ENCODE assay signal across 34 mouse cellular contexts in the genomic region with DNA sequence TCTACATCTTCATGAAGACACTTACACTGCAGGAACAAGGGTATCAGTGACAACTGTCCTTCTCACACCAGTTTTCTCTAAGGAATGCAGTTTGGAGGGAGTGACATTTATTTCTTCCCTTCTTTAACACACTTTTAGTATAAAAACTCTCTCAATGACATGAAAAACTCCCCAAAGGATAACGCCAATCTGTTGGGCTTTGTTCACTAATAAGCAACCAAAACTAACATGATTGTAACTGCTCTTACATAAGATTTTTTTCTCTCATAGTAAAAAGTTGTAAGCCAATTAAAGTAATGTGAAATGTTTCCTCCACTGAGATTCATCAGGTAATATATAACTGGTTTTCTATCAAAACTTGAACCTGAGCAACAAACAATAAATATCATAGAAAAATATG. TPM values are rescaled to one million over a fixed set of nuclear protein-coding genes. Genes with fewer than 3 reads are reported as not detected.
"Had no signal": no experiment of that assay in that cellular context is flagged by ENCODE, and none has a peak within 500 bp of the region (broad histone marks: within the 10 kb centered on the region; RNA-seq: fewer than 3 reads in every experiment).

A gene (minus strand): TSS at position 101 of the 400 bp plus-strand sequence.

- H3K36me3 ChIP-seq: embryonic facial prominence, embryonic 10.5 days; embryonic facial prominence, embryonic 12.5 days; embryonic facial prominence, embryonic 13.5 days; embryonic facial prominence, embryonic 15.5 days; forebrain, embryonic 10.5 days; forebrain, embryonic 12.5 days; forebrain, embryonic 15.5 days had no signal

- H3K27ac ChIP-seq: embryonic facial prominence, embryonic 10.5 days; embryonic facial prominence, embryonic 12.5 days; embryonic facial prominence, embryonic 13.5 days; embryonic facial prominence, embryonic 15.5 days; forebrain, embryonic 10.5 days; forebrain, embryonic 12.5 days; forebrain, embryonic 13.5 days; forebrain, embryonic 15.5 days; gastrocnemius, adult 2 months; heart, adult 2 months had no signal

- H3K4me1 ChIP-seq: embryonic facial prominence, embryonic 10.5 days; embryonic facial prominence, embryonic 12.5 days; embryonic facial prominence, embryonic 13.5 days; embryonic facial prominence, embryonic 15.5 days; forebrain, embryonic 10.5 days; forebrain, embryonic 12.5 days; forebrain, embryonic 13.5 days; forebrain, embryonic 15.5 days had no signal

- ATAC-seq: forebrain, embryonic 13.5 days; forebrain, embryonic 14.5 days; forebrain, embryonic 15.5 days; forebrain, embryonic 16.5 days; forebrain, postnatal 0 days had no signal

- DNase-seq: cerebellum, adult 8-10 months; cerebellum, adult 9-10 months; cerebellum, adult 9-11 months; cerebellum, postnatal 10 days; cerebellum, postnatal 14 days; cerebellum, postnatal 25 days; cerebellum, postnatal 36 days; embryo, embryonic 11 days; forebrain, postnatal 0 days; gastrocnemius, adult 2 months; gastrocnemius, postnatal 10 days; gastrocnemius, postnatal 14 days; gastrocnemius, postnatal 25 days; gastrocnemius, postnatal 36 days; heart, adult 11 months; heart, adult 18-20 months; heart, adult 2 months had no signal

- H3K9me3 ChIP-seq: embryonic facial prominence, embryonic 10.5 days; embryonic facial prominence, embryonic 12.5 days; embryonic facial prominence, embryonic 13.5 days; embryonic facial prominence, embryonic 15.5 days; forebrain, embryonic 10.5 days; forebrain, embryonic 12.5 days; forebrain, embryonic 13.5 days; forebrain, embryonic 15.5 days had no signal

- H3K4me3 ChIP-seq: embryonic facial prominence, embryonic 10.5 days; embryonic facial prominence, embryonic 12.5 days; embryonic facial prominence, embryonic 13.5 days; embryonic facial prominence, embryonic 15.5 days; erythroblast, embryonic 14.5 days; forebrain, embryonic 10.5 days; forebrain, embryonic 12.5 days; forebrain, embryonic 13.5 days; forebrain, embryonic 15.5 days; gastrocnemius, adult 2 months; heart, adult 2 months had no signal

- H3K9ac ChIP-seq: embryonic facial prominence, embryonic 12.5 days; embryonic facial prominence, embryonic 13.5 days; embryonic facial prominence, embryonic 15.5 days; forebrain, embryonic 12.5 days; forebrain, embryonic 13.5 days; forebrain, embryonic 15.5 days; forebrain, postnatal 0 days had no signal

- H3K27me3 ChIP-seq: embryonic facial prominence, embryonic 12.5 days; embryonic facial prominence, embryonic 13.5 days; embryonic facial prominence, embryonic 15.5 days; forebrain, embryonic 12.5 days; forebrain, embryonic 13.5 days; forebrain, embryonic 15.5 days had no signal

- H3K4me2 ChIP-seq: embryonic facial prominence, embryonic 12.5 days; embryonic facial prominence, embryonic 13.5 days; embryonic facial prominence, embryonic 15.5 days; forebrain, embryonic 12.5 days; forebrain, embryonic 13.5 days; forebrain, embryonic 15.5 days had no signal

RNA-seq across cellular contexts. Expression of the gene that starts here (rescaled TPM):
- polyA plus RNA-seq: cortical plate, adult 2 months; embryonic facial prominence, embryonic 10.5 days; embryonic facial prominence, embryonic 11.5 days; embryonic facial prominence, embryonic 12.5 days; embryonic facial prominence, embryonic 13.5 days; embryonic facial prominence, embryonic 14.5 days; erythroblast, embryonic 14.5 days; forebrain, embryonic 10.5 days; forebrain, embryonic 11.5 days; forebrain, embryonic 12.5 days; forebrain, embryonic 13.5 days; forebrain, embryonic 14.5 days; forebrain, embryonic 15.5 days; forebrain, embryonic 16.5 days; forebrain, postnatal 0 days; frontal cortex, adult 2 months; gonadal fat pad, adult 2 months; heart, adult 2 months had no signal
